Mouse (Mus musculus): ENCODE data around the gene Celsr1. TPM values are rescaled to one million over a fixed set of nuclear protein-coding genes. Genes with fewer than 3 reads are reported as not detected.
A peak's percentile ranks its signal among the peaks of the same experiment; 100 is the strongest.

Gene Celsr1
- polyA plus RNA-seq, 1 experiment: 2.9 TPM

- peaks cover 5% of the 10 kb centered on the region; the same call in 1 of the 2 replicates for H3K4me1 ChIP-seq (ENCODE audit: control insufficient read depth, insufficient read depth, insufficient read length, low read length)
- 25% methylated on average over 17 of the region's 17 CpGs for WGBS
- no peaks in the 10 kb centered on the region for H3K36me3 ChIP-seq (ENCODE audit: control insufficient read depth, insufficient read depth, low read length)
- no peak overlapping the region for H3K4me3 ChIP-seq (ENCODE audit: low read depth, low read length)
- H3K27me3 ChIP-seq (ENCODE audit: control insufficient read depth, insufficient read depth, low read length): no peaks in the 10 kb centered on the region
- no peak overlapping the region for H3K27ac ChIP-seq (ENCODE audit: insufficient read depth, low read depth, low read length)
- TF ChIP-seq POLR2A (IDR thresholded peaks at IDR 0.05; ENCODE audit: low read depth, low read length) (no peak), CTCF (IDR thresholded peaks at IDR 0.05; ENCODE audit: extremely low read depth, insufficient read length, insufficient replicate concordance, low read depth, low read length) (no peak)
Measured at GRCm38 (mm10) chr15:85990696-85991443, 42.7 kb downstream of the Celsr1 start.

GRCm38 (mm10) chr15:85987896-85988295 lies 45.7 kb downstream of the Celsr1 start:
- Histone ChIP-seq H3K27ac (ENCODE audit: insufficient read depth, low read depth, low read length) (no peak overlapping the region), H3K27me3 (ENCODE audit: control insufficient read depth, insufficient read depth, low read length) (no peaks in the 10 kb centered on the region), H3K4me3 (ENCODE audit: low read depth, low read length) (no peak overlapping the region), H3K4me1 (ENCODE audit: control insufficient read depth, insufficient read depth, insufficient read length, low read length) (peaks cover 5% of the 10 kb centered on the region; the same call in 1 of the 2 replicates), H3K36me3 (ENCODE audit: control insufficient read depth, insufficient read depth, low read length) (no peaks in the 10 kb centered on the region)
- TF ChIP-seq CTCF (IDR thresholded peaks at IDR 0.05; ENCODE audit: extremely low read depth, insufficient read length, insufficient replicate concordance, low read depth, low read length): no peak
- no peak for TF ChIP-seq POLR2A (IDR thresholded peaks at IDR 0.05; ENCODE audit: low read depth, low read length)
- 78% methylated on average over 5 of the region's 5 CpGs for WGBS

GRCm38 (mm10) chr15:85986170-85986569 lies 47.4 kb downstream of the Celsr1 start:
- Histone ChIP-seq H3K4me1 (ENCODE audit: control insufficient read depth, insufficient read depth, insufficient read length, low read length) (peaks cover 3% of the 10 kb centered on the region; the same call in 1 of the 2 replicates), H3K27me3 (ENCODE audit: control insufficient read depth, insufficient read depth, low read length) (no peaks in the 10 kb centered on the region), H3K4me3 (ENCODE audit: low read depth, low read length) (no peak overlapping the region), H3K36me3 (ENCODE audit: control insufficient read depth, insufficient read depth, low read length) (no peaks in the 10 kb centered on the region), H3K27ac (ENCODE audit: insufficient read depth, low read depth, low read length) (no peak overlapping the region)
- WGBS: 90% methylated on average over 4 of the region's 4 CpGs
- TF ChIP-seq POLR2A (IDR thresholded peaks at IDR 0.05; ENCODE audit: low read depth, low read length): no peak
- no peak for TF ChIP-seq CTCF (IDR thresholded peaks at IDR 0.05; ENCODE audit: extremely low read depth, insufficient read length, insufficient replicate concordance, low read depth, low read length)

GRCm38 (mm10) chr15:85985601-85986000 lies 48.0 kb downstream of the Celsr1 start:
- Histone ChIP-seq H3K27ac (ENCODE audit: insufficient read depth, low read depth, low read length) (no peak overlapping the region), H3K4me1 (ENCODE audit: control insufficient read depth, insufficient read depth, insufficient read length, low read length) (no peaks in the 10 kb centered on the region), H3K4me3 (ENCODE audit: low read depth, low read length) (no peak overlapping the region), H3K27me3 (ENCODE audit: control insufficient read depth, insufficient read depth, low read length) (no peaks in the 10 kb centered on the region), H3K36me3 (ENCODE audit: control insufficient read depth, insufficient read depth, low read length) (no peaks in the 10 kb centered on the region)
- 78% methylated on average over 4 of the region's 4 CpGs for WGBS
- TF ChIP-seq POLR2A (IDR thresholded peaks at IDR 0.05; ENCODE audit: low read depth, low read length): no peak
- TF ChIP-seq CTCF (IDR thresholded peaks at IDR 0.05; ENCODE audit: extremely low read depth, insufficient read length, insufficient replicate concordance, low read depth, low read length): no peak

GRCm38 (mm10) chr15:85983131-85983530 lies 50.4 kb downstream of the Celsr1 start:
- no peak overlapping the region for H3K27ac ChIP-seq (ENCODE audit: insufficient read depth, low read depth, low read length)
- WGBS: 90% methylated on average over 7 of the region's 7 CpGs
- no peaks in the 10 kb centered on the region for H3K27me3 ChIP-seq (ENCODE audit: control insufficient read depth, insufficient read depth, low read length)
- no peaks in the 10 kb centered on the region for H3K36me3 ChIP-seq (ENCODE audit: control insufficient read depth, insufficient read depth, low read length)
- no peak overlapping the region for H3K4me3 ChIP-seq (ENCODE audit: low read depth, low read length)
- H3K4me1 ChIP-seq (ENCODE audit: control insufficient read depth, insufficient read depth, insufficient read length, low read length): no peaks in the 10 kb centered on the region
- TF ChIP-seq CTCF (IDR thresholded peaks at IDR 0.05; ENCODE audit: extremely low read depth, insufficient read length, insufficient replicate concordance, low read depth, low read length): no peak
- TF ChIP-seq POLR2A (IDR thresholded peaks at IDR 0.05; ENCODE audit: low read depth, low read length): no peak

- no peaks in the 10 kb centered on the region for H3K4me1 ChIP-seq (ENCODE audit: control insufficient read depth, insufficient read depth, insufficient read length, low read length)
- no peaks in the 10 kb centered on the region for H3K27me3 ChIP-seq (ENCODE audit: control insufficient read depth, insufficient read depth, low read length)
- WGBS: 58% methylated on average over 3 of the region's 3 CpGs
- no peaks in the 10 kb centered on the region for H3K36me3 ChIP-seq (ENCODE audit: control insufficient read depth, insufficient read depth, low read length)
- no peak for TF ChIP-seq POLR2A (IDR thresholded peaks at IDR 0.05; ENCODE audit: low read depth, low read length)
- TF ChIP-seq CTCF (IDR thresholded peaks at IDR 0.05; ENCODE audit: extremely low read depth, insufficient read length, insufficient replicate concordance, low read depth, low read length): no peak
- no peak overlapping the region for H3K4me3 ChIP-seq (ENCODE audit: low read depth, low read length)
- H3K27ac ChIP-seq (ENCODE audit: insufficient read depth, low read depth, low read length): no peak overlapping the region
Measured at GRCm38 (mm10) chr15:85982416-85982775, 51.2 kb downstream of the Celsr1 start.

- no peak for TF ChIP-seq CTCF (IDR thresholded peaks at IDR 0.05; ENCODE audit: extremely low read depth, insufficient read length, insufficient replicate concordance, low read depth, low read length)
- no peak for TF ChIP-seq POLR2A (IDR thresholded peaks at IDR 0.05; ENCODE audit: low read depth, low read length)
- WGBS: 48% methylated on average over 11 of the region's 11 CpGs
- no peaks in the 10 kb centered on the region for H3K4me1 ChIP-seq (ENCODE audit: control insufficient read depth, insufficient read depth, insufficient read length, low read length)
- no peaks in the 10 kb centered on the region for H3K27me3 ChIP-seq (ENCODE audit: control insufficient read depth, insufficient read depth, low read length)
- no peaks in the 10 kb centered on the region for H3K36me3 ChIP-seq (ENCODE audit: control insufficient read depth, insufficient read depth, low read length)
- no peak overlapping the region for H3K4me3 ChIP-seq (ENCODE audit: low read depth, low read length)
- H3K27ac ChIP-seq (ENCODE audit: insufficient read depth, low read depth, low read length): peak overlapping the region; percentile 37; the same call in 1 of the 2 replicates
Measured at GRCm38 (mm10) chr15:85981768-85982415, 51.7 kb downstream of the Celsr1 start.
